31 mouse cellular contexts compared by ENCODE assay signal in the genomic region with DNA sequence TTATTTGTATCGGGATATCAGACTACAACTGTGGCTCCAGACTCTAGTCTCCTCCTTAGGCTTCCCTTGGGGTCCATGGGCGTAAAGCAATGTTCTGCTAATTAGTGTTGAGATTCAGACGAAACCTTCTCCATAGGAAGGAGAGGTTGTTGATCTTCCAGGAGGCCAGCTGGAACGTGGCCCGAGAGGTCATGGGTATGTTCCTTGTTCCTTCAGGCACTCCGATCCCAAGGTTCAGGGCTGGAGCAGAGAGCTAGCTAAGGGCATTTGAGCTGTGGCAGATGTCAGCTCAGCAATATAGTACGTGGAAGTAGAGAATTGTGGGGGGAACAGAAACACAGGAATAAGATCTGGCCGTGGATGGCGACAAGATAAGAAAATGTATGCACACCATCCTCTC. TPM values are rescaled to one million over a fixed set of nuclear protein-coding genes. Genes with fewer than 3 reads are reported as not detected.
A peak's percentile ranks its signal among the peaks of the same experiment; 100 is the strongest.
DNase-seq lines count a peak whose midpoint lies in the region; ATAC-seq and TF ChIP-seq lines count a peak whose summit lies in the region.
"Had no signal": no experiment of that assay in that cellular context is flagged by ENCODE, and none has a peak within 500 bp of the region (broad histone marks: within the 10 kb centered on the region; RNA-seq: fewer than 3 reads in every experiment).

No protein-coding gene starts in this region.

- peak overlapping the region; percentile 32 for H3K4me3 ChIP-seq in heart, embryonic 12.5 days
- H3K4me3 ChIP-seq in testis, adult 2 months (ENCODE audit: control insufficient read depth, low read depth, low read length) = no peak overlapping the region
- H3K4me3 ChIP-seq: embryonic facial prominence, embryonic 15.5 days; hindbrain, embryonic 15.5 days; neural tube, embryonic 15.5 days; stomach, embryonic 15.5 days had no signal

- H3K9ac ChIP-seq in heart, embryonic 12.5 days = peak overlapping the region; percentile 59; the same call in 1 of the 2 replicates
- H3K9ac ChIP-seq: embryonic facial prominence, embryonic 15.5 days; hindbrain, embryonic 15.5 days; neural tube, embryonic 15.5 days; stomach, embryonic 15.5 days had no signal

- H3K27me3 ChIP-seq in heart, embryonic 12.5 days (replicated peaks) = no peaks in the 10 kb centered on the region
- no peaks in the 10 kb centered on the region for H3K27me3 ChIP-seq in testis, adult 2 months (ENCODE audit: control insufficient read depth, insufficient read depth, low read length)
- H3K27me3 ChIP-seq: embryonic facial prominence, embryonic 15.5 days; hindbrain, embryonic 15.5 days; neural tube, embryonic 15.5 days; stomach, embryonic 15.5 days had no signal

- peaks cover 50% of the 10 kb centered on the region for H3K4me1 ChIP-seq in heart, embryonic 12.5 days (replicated peaks)
- H3K4me1 ChIP-seq in testis, adult 2 months (ENCODE audit: control insufficient read depth, insufficient read depth, low read length) = peaks cover 9% of the 10 kb centered on the region

- no peaks in the 10 kb centered on the region for H3K9me3 ChIP-seq in heart, embryonic 12.5 days (replicated peaks)
- H3K9me3 ChIP-seq: embryonic facial prominence, embryonic 15.5 days; hindbrain, embryonic 15.5 days; neural tube, embryonic 15.5 days; stomach, embryonic 15.5 days had no signal

- peak; percentile 35 for DNase-seq in adrenal gland, postnatal 10 days
- DNase-seq in adrenal gland, adult (ENCODE audit: inconsistent age in 2 of 2, low spot score in 1 of 2) = no peak
- DNase-seq in heart, postnatal 10 days = no peak
- no peak for DNase-seq in testis, postnatal 14 days (ENCODE audit: low spot score)
- peak; percentile 79 for DNase-seq in testis, postnatal 10 days (ENCODE audit: low spot score)
- no peak for DNase-seq in MN1 (ENCODE audit: low spot score)
- DNase-seq: adrenal gland, postnatal 36 days; cerebellum, adult 11 months; cerebellum, adult 9-11 months; kidney, adult 2 months; lung, adult 18-20 months; lung, postnatal 10 days; right cerebral cortex, adult 18-20 months; right cerebral cortex, postnatal 4 days had no signal

- intact Hi-C loops in heart, postnatal 10 days (cut with DNase I) = no loop called here

- H3K27ac ChIP-seq in heart, embryonic 12.5 days (ENCODE audit: poor library complexity, severe bottlenecking) = peak overlapping the region; percentile 62
- H3K27ac ChIP-seq in testis, adult 2 months (ENCODE audit: control insufficient read depth, insufficient read depth, low read depth, low read length) = peak overlapping the region; percentile 12; the same call in 1 of the 2 replicates
- H3K27ac ChIP-seq: embryonic facial prominence, embryonic 15.5 days; hindbrain, embryonic 15.5 days; kidney, postnatal 0 days; neural tube, embryonic 15.5 days; stomach, embryonic 15.5 days had no signal

- no peak for ATAC-seq in heart, embryonic 12.5 days (ENCODE audit: insufficient number of reproducible peaks, low FRiP score)
- ATAC-seq: forebrain, embryonic 14.5 days had no signal

- TF ChIP-seq CTCF in testis, adult 2 months (IDR thresholded peaks at IDR 0.05; ENCODE audit: control insufficient read depth, insufficient read depth, insufficient replicate concordance, low read depth, low read length) = no peak

- peak overlapping the region; percentile 57 for H3K4me2 ChIP-seq in heart, embryonic 12.5 days
- H3K4me2 ChIP-seq: embryonic facial prominence, embryonic 15.5 days; hindbrain, embryonic 15.5 days; midbrain, embryonic 11.5 days; neural tube, embryonic 15.5 days; stomach, embryonic 15.5 days had no signal

- TF ChIP-seq POLR2A in testis, adult 2 months (IDR thresholded peaks at IDR 0.05; ENCODE audit: control insufficient read depth, low read depth, low read length) = no peak

- WGBS in heart, embryonic 12.5 days = 52% methylated on average over 9 of the region's 9 CpGs

- peaks cover 10% of the 10 kb centered on the region; the same call in 1 of the 2 replicates for H3K36me3 ChIP-seq in heart, embryonic 12.5 days
- no peaks in the 10 kb centered on the region for H3K36me3 ChIP-seq in testis, adult 2 months (ENCODE audit: control insufficient read depth, insufficient read depth, low read length)
- H3K36me3 ChIP-seq: embryonic facial prominence, embryonic 15.5 days; hindbrain, embryonic 15.5 days; neural tube, embryonic 15.5 days; stomach, embryonic 15.5 days had no signal

RNA-seq across cellular contexts. Expression of gene Myoz1, which starts 0.6 kb away (rescaled TPM):
- total RNA-seq in adrenal gland, postnatal 10 days (2021) = 10 to 100 TPM; 27.5 to 61.9 TPM
- polyA plus RNA-seq in heart, embryonic 12.5 days (2016; fragmentation: Nextera tagmentation; extraction: Ambion mirVana) = 19.2 and 19.7 TPM in 2 replicates
- total RNA-seq in heart, postnatal 10 days (2021) = 1 to 10 TPM; 1.1 to 2.1 TPM
- 0.28 and 0.47 TPM in 2 replicates for polyA plus RNA-seq in testis, adult 2 months (2012; rRNA removed)
- total RNA-seq: adrenal gland, postnatal 36 days; common myeloid progenitor, adult 5-6 weeks; hematopoietic stem cell, adult 5-6 weeks; layer of hippocampus, adult 18-20 months; layer of hippocampus, postnatal 14 days; megakaryocyte progenitor cell, adult 5-6 weeks; midbrain, postnatal 0 days had no signal
- polyA plus RNA-seq: forebrain, embryonic 14.5 days; hindbrain, embryonic 15.5 days; intestine, embryonic 14.5 days; liver, adult 2 months had no signal

RNA-seq across cellular contexts. Expression of gene Synpo2l, which starts 12.4 kb away (rescaled TPM):
- total RNA-seq in adrenal gland, postnatal 10 days (2021) = 10 to 100 TPM in 1 of 2 experiments, 1 to 10 TPM in 1; 5.8 to 14.5 TPM
- polyA plus RNA-seq in heart, embryonic 12.5 days (2016; fragmentation: Nextera tagmentation; extraction: Ambion mirVana) = 181 and 191 TPM in 2 replicates
- total RNA-seq in heart, postnatal 10 days (2021) = 100 to 1,000 TPM; 164 to 213 TPM
- polyA plus RNA-seq in testis, adult 2 months (2012; rRNA removed) = 0.38 and 0.60 TPM in 2 replicates
- total RNA-seq: hematopoietic stem cell, adult 5-6 weeks had no signal

RNA-seq across cellular contexts. Expression of gene Usp54, which starts 14.9 kb away (rescaled TPM):
- 10 to 100 TPM; 12.6 to 13.1 TPM for total RNA-seq in adrenal gland, postnatal 10 days (2021)
- 7.4 and 7.7 TPM in 2 replicates for polyA plus RNA-seq in heart, embryonic 12.5 days (2016; fragmentation: Nextera tagmentation; extraction: Ambion mirVana)
- total RNA-seq in heart, postnatal 10 days (2021) = 10 to 100 TPM; 12.9 to 14.0 TPM
- 12.9 and 14.4 TPM in 2 replicates for polyA plus RNA-seq in testis, adult 2 months (2012; rRNA removed)

RNA-seq across cellular contexts. Expression of gene Sec24c, which starts 18.4 kb away (rescaled TPM):
- total RNA-seq in adrenal gland, postnatal 10 days (2021) = 100 to 1,000 TPM; 120 to 130 TPM
- 93.4 and 97.4 TPM in 2 replicates for polyA plus RNA-seq in heart, embryonic 12.5 days (2016; fragmentation: Nextera tagmentation; extraction: Ambion mirVana)
- total RNA-seq in heart, postnatal 10 days (2021) = 100 to 1,000 TPM; 103 to 105 TPM
- polyA plus RNA-seq in testis, adult 2 months (2012; rRNA removed) = 78.2 and 80.7 TPM in 2 replicates

RNA-seq across cellular contexts. Expression of gene Fut11, which starts 39.0 kb away (rescaled TPM):
- total RNA-seq in adrenal gland, postnatal 10 days (2021) = 10 to 100 TPM; 16.3 to 18.6 TPM
- 20.4 and 21.2 TPM in 2 replicates for polyA plus RNA-seq in heart, embryonic 12.5 days (2016; fragmentation: Nextera tagmentation; extraction: Ambion mirVana)
- 10 to 100 TPM; 11.1 to 11.6 TPM for total RNA-seq in heart, postnatal 10 days (2021)
- polyA plus RNA-seq in testis, adult 2 months (2012; rRNA removed) = 2.1 and 2.3 TPM in 2 replicates

Comparison
In these comparisons a context has a peak if more than half of its experiments do, and no peak if none do; other contexts are left out.
1. DNase-seq: peak in adrenal gland, postnatal 10 days (single experiment) and testis, postnatal 10 days (single experiment); none in adrenal gland, adult (0 of 2), heart, postnatal 10 days (0 of 2), testis, postnatal 14 days (single experiment) and MN1 (single experiment).
2. RNA of gene Myoz1, which starts 0.6 kb away (total RNA-seq): 27.5 to 61.9 TPM in adrenal gland, postnatal 10 days; 1.1 to 2.1 TPM in heart, postnatal 10 days; every median in the first group is over 4 times any median in the second.
3. RNA of gene Synpo2l, which starts 12.4 kb away (total RNA-seq): 164 to 213 TPM in heart, postnatal 10 days; 5.8 to 14.5 TPM in adrenal gland, postnatal 10 days; every median in the first group is over 10 times any median in the second.